Mouse (Mus musculus) adrenal gland, adult (tissue): Measurements from ENCODE around the gene Slc2a9.

Experiments used
- DNase-seq, 2 experiments: peaks; one replicate each; pipeline ENCODE4 v3.0.0; 2022 to 2023; ENCODE audit warnings: low spot score in 1 of 2; ENCODE audit not compliant: inconsistent age in 2 of 2

Gene Slc2a9

DNA sequence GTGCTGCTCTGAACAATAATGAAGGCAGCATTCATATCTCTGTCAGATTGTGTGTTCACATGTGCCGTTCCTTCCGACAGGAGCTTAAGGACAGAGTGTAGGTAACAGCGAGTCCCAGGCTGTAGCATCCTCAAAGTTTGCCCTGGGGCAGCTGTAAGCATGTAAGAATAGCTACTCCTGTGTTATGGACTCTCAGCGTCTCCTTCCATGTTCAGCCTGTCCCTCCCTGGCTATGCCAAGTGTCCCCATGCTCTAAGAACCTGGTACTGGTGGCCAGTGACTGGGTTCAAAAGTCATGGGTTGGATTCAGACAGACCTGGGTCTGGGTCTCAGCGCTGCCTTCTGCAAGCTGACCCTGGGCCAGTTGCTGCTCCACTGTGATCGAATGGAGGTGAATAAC is 32.1 kb downstream of the Slc2a9 start:
- DNase-seq, result peak in 1 of 2 experiments; percentile 0

DNA sequence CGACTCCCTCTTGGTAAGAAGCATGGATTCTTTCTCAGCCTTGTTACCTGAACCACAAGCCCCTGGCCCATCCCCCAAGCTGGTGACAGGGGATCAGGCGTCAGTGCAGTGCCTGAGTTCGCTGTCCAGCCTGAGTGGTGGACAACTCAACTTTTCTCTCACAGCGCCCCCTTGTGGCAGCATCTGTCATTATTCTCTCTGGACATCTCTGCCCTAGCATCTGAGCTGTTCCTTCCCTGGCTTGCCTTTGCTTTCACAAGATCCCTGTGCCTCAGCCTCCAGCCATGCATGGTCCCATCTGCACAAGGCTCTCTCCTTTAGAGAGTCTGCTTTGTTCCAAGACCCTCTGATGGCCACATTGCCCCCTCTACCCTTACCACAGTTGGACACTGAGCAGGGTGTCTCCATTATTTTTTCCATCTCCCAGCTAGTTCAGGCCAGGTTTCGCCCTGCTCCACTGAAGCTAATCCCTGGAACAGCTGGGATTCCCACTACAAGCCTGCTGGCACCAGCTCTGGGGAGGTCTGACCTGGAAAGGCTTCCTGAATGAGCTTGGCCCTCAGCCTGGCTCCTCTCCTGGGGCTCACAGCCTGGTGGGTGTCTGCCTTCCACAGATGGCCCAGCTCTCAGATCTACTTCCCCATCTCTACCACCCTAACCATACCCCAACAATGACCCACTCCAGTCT is 32.9 kb downstream of the Slc2a9 start:
- peak; percentile 68 to 93 for DNase-seq

DNA sequence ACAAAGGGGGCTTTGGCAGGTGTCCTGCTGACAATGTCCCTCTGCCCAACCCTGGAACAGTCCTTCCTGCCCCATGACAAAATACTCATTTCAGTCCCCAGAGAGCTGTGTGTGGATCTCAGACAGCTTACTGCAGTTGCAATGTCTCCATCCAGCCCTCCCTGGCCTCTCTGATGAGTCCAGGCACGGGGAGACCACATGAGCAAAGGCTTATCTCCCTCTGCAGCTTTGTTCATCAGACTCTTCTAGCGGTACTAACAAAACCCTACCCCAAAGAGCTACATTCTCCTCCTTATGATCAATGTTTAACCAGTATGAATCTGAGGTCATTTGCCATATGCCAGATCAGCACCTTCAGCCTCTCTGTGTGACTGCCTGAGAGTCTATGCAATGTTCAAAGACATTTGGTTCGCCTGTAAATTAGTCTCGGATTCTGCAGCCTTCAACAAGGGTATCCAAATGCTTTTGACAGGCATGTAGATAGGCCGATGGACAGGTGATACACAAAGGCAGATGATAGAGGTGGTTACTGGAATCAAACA is 36.3 kb downstream of the Slc2a9 start:
- no peak for DNase-seq

DNA sequence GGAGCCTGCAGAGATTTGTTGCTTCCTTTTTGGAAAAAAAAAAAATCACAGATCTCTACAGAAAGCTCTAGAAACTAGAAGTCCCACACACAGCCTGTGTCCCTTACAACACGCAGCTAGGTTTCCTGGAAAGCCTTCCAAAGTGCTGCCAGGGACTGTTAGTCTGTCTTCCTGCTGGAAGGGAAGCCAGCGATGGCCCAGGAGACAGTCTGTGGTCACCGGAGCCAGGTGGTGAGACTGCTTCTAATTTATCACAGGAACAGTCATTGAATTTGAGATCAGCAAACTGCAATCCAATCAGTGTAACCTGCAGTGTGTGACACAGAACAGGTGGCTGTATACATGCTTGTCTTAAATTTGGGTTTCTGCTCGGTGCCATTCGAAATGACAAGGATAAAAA is 41.7 kb downstream of the Slc2a9 start:
- DNase-seq, result peak in 1 of 2 experiments; percentile 1

DNA sequence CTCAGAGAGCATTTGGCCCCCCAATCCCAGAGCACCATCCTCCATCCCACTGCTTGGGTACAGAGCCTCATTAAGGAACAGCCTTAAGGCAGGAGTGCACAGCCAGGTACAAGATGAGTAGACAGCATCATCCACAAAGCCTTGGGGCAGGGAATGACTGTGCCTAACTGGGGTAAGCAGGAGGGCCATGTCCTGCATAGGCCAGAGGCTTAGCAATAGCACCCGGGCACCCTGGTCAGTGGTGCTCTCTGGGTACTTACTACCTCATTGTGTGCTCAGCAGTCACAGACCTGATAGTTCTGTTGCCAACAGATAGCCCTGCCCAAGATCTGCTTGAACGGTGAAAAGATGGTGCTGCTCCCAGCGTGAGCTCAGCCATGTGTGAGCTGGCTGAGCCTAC is 52.0 kb downstream of the Slc2a9 start:
- no peak for DNase-seq

DNA sequence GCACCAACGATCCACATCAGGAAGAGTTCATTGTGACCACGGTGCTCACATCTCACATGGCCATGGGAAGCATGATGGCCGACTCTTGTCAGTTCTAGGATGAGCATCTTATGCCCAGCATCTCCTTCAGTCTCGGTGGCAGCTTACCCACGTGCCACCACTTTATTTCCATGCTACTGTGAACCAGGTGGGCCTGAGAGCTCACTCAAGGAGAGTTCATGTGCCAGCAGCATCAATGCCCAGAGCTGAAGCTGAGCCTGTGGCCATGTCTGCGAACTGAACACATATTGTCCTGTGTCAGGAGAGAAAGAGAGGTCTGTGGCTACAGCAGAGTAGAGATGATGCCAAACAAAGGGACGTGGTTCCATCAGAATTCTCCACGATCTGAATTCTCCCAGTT is 53.3 kb downstream of the Slc2a9 start:
- no peak for DNase-seq

DNA sequence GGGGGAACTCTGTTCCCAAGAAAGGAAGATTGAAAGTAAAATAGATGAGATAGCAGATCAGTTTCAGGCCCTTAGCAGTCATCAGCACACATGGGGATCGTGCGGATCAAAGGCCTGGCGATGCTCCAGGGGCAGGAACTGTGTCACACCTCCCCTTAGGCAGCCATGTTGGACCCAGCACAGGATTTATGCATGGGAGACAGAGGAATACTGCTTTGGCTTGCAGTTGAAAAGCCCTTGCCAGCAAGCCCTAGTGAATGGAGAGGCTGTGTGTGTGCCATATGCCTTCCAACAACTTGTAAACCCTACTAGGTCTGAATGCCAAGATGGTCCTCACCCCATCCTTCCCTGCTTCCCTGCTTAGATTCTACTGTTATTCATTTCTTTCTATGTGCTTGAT is 54.8 kb downstream of the Slc2a9 start:
- DNase-seq, result no peak

DNA sequence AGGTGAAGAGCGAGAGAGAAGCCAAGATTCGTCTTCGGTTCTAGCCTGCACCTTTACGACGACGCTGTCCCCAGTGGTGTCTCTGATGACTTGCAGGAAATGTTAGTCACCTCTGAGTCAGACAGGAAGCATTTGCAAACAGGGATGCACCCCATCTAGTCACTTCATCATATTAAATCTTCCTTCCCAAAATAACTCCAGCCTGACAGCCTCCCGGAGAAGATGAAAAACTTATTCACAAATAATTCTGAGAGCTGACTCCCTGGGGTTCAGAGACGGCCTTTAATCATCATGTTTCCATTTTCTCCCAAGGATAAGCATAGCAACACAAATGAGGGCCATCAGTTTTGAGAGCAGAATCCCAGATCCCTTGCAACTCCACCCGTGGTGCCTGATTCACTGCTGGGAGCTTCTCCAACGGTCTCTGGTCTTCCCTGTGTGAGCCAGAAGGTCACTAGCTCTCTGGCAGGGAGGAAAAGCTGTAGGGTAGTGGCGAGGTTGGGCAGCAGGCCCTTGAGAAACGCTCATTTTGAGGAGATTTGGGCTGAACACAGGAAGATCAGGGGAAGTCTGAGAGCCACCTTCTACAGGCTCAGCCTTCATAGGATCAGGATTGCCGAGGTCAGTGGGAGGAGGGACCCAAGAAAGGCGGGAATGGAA is 56.5 kb downstream of the Slc2a9 start:
- DNase-seq, result peak; percentile 33 to 77

DNA sequence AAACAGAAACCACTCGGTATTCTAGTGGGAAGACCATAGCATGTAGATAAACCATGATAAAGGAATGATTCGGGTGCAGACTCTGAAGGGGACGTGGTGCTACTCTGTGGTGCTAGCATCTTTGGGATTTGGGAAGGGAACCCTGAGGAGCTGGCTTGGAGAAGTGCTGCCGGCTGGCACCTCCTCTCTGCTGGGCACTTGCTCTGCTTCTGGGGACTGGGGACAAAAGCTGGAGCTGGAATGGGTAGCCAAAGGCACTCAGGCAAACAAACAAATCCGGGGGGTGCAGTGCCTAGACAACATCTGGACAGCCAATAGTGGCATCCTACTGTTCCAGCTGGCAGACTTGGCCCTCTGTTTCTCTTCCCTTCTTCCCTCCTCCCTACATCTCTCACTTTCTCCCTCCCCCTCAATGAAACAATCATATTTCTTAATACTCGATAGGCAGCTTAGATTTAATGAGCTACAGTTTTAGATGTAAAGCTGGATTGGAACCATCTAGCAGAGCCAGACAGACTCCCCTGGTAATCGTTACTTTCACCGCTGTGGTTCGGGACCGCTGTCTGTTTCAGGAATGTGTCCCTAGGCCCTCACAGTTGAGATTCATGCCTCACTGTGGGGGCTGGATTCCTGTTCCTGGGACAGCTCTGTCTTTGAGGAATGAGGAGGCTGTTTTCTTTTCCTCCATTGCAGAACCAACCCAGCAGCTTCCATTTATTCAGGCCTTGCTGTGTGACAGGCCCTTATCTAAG is 61.7 kb downstream of the Slc2a9 start:
- DNase-seq, result no peak

DNA sequence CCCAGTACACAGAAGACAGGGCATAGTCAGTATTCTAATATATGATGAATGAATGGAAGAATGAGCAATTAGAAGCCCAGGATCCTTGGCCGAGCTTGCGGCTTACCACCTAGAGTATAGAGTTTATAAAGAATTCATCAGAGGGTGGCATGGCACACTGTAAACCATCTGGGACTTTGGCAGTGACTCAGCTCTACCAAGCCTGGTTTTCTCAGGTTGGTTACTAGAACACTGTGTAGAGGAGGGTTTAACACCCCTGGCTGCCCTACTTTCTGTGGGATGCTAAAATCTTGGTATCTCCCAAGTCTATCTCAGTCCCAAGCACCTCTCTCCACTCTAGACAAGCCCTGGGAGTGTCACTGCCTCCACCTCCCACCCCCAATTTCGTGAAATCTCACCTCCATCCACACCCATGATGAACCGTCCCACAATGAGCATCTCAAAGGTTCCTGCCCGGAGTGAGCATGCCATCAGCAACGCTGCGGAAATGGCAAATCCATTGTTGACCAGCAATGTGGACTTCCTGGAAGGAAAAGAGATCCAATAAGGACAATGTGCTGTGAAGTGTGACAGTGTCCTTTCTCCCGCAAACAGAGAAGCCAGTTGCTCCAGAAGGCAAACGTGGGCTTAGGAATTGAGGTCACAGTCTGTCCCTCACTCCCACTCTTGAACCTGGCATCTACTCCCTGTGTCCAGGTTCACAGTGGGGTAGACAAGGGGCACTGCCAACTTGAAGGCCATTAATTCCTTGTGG is 62.5 kb downstream of the Slc2a9 start:
- no peak for DNase-seq

DNA sequence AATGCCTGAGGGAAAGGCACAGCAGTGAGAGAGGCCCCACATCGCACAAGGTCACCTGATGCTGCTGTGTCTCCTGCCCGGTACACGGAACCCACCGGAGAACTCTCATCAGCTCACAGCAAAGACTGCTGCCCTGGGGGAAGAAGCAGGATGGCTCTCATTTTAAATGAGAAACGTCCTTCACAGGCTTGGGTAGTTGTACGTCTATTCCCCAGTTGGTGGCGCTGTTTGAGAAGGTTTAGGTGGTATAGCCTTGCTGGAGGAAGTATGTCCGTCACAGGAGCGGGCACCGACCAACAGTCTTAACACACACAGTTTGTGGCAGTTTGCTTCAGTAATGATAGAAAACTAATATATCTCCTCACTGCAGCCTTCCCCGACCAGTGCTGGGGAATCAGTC is 66.3 kb downstream of the Slc2a9 start:
- DNase-seq, result peak in 1 of 2 experiments; percentile 34

DNA sequence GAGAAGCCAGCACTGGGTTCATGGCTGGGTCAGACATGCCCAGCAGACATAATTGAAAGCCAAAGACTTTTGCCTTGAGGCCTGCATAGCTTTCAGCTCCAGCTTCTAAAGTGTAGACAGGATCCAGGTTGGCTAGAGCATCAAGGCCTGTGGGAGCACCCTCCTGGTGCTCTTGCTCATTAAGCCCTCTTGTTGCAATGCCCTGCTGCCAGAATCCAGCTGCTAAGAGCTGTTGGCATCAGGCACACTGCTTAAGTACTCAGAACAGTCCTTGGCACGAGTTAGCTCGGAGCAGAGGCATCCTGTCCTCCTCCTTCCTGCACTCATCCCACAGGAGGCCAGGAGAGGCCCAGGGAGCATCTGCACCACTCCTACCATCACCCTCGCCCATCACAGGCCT is 68.1 kb downstream of the Slc2a9 start:
- no peak for DNase-seq

DNA sequence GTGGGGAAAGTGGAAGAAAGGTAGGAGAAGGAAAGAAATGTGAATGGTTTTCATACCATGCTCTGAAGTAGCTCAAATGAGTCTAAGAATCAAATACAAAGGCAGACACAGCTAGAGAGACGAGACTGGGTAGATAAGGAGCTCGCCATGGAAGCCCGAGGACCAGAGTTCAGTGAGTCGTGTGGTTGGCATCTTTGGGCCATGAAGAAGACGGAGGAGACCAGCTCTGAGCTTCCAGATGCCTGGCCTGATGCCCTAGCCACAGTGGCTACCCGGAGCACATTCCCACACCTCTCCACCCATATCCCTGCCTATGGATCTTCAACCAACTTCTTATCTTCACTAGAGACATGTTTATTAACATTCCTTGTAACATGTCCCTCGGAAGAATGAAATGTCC is 71.7 kb downstream of the Slc2a9 start:
- no peak for DNase-seq

DNA sequence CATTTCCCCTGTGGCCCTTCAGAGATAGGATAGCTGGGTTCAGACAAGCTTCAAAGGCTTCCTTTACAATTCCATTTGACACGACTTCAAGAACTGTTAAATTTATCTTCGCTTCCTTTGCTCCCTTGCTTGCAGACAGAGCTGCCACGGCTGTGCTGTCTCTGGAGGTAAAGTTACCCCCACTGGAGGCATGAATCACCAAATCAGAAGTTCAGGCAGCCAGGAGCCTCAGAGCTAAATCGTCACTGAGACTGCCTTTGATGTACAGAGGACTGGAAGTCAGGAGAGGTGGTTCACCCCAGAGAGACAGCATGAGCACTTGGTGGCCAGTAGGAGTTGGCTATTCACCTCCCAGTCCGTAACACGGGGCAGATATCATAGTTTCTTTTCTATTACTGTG is 73.8 kb downstream of the Slc2a9 start:
- peak in 1 of 2 experiments; percentile 28 for DNase-seq

DNA sequence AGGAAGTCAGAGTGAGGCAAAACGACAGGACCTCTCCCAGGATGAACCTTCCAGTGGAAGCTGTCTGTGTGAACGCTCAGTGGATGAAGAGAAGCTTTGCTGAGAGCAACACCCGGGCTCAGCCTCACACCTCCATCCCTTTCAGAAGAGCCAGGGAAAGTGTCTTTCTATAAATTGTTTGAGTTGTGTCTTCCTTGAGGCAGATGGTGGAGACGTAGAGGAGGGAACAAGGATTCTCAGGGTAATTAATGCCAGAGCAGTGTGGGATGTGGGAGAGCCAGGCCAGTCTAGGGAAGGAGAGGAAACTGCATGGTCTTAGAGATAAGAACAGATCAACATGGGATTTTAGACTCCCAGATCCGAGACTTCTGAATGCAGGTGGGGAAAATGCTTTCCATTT is 75.2 kb downstream of the Slc2a9 start:
- DNase-seq, result no peak

DNA sequence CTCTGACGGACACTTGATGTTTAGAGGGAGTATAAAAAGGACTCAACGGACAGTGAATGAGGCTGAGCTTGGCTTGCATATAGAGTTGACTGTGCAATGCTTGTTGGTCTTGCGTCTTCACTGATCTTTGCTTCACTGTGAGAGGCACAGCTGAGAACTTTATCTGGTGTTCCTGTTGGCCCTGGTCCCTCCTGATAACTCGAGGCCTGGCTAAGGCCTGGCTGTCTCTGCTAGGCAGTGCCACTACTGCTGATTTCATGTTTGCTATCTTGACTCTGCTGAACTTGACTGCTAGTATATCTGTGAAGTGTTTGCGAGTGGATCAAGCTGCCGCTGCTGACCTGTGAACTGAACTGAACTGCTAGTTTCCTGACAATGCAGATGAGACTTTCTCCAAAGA is 77.4 kb downstream of the Slc2a9 start:
- no peak for DNase-seq

DNA sequence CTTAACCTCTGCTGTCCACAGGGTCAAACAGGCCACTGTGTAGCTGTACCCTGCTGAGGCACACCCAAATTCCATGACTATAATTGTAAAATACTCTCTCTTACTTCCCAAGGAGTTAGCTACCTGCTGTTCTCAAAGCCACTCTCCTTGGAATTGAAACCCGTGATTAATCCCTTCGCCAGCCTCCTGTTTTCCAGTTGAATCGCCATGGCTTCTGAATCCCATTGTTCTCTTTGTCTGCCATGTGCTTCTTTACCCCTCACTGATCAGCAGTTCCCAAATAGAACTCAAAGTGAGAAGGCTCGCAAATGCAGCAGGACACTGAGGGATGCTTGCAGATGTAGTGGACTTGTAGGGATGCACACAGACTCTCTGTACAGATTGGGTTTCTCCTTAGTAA is 80.5 kb downstream of the Slc2a9 start:
- DNase-seq, result no peak

DNA sequence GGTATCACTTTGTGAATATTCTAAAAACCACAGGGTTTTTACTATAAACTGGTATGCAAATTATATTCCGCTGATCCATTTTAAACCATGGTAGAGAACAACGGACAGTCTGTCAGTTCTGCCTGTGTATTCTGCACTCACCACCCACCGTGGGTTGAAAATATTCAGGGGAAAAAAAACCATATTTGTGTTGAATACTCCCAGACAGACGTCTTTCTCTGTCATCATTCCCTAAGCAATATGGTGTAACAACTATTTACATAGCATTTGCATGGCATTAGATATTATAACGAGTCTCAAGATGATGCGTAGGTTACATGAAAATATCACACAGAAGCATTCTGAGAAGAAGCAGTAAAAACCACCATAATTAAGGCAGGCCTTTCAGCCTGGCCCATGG is 84.1 kb downstream of the Slc2a9 start:
- DNase-seq, result no peak

DNA sequence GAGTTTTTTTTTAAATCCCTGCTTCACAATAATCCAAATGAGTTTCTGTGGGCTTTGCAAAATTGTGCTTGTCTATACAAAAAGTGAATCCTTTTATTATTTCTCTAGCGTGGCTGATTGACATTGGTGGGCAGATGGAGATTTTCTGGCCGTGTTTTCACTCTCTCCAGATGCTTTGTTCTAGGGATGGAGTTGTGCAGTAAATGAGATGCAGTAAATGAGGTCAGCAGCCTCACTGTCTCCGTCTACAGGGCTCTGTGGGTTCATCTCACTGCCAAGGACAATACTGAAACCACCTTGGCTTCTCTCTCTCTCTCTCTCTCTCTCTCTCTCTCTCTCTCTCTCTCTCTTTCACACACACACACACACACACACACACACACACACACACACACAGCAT is 99.3 kb downstream of the Slc2a9 start:
- DNase-seq, result no peak

DNA sequence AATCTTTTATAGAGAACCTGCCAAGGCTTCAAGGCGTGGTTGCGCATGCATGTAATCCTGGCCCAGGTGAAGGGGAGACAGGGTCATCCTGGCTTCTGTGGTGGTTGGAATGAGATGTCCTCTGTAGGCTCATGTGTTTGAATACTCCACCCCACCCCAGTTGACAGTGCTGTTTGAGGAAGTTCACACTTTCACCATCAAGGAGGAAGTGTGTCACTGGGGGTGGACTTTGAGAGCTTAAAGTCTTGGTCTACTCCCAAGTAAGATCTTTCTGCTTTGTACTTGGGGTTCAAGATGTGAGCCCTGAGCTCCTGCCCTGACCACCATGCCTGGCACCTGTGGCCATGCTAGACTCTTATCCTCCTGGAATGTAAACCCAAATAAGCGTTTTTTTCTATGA is 100.7 kb downstream of the Slc2a9 start:
- no peak for DNase-seq

DNA sequence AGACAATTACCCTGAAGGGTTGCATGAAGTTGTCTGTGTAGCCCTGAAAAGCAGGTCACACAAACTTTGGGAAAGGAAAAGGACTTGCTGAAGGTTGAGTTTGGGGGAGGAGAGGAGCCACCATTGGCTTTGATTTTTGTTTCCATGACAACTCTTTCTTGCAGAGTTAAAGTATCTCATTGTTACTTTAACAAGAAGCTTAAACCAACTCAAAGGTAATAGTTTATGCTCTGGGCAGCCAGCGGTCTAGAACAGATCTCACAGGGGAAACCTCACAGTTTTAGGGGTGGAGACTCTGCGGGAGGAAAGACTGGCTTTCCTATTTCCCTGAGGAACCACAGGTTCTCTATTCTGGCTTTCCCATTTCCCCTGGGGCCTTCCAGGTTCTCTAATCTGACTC is 114.1 kb downstream of the Slc2a9 start:
- DNase-seq, result no peak
